Mouse (Mus musculus) midbrain, embryonic 16.5 days (tissue): Measurements from ENCODE around the gene Ccl24. TPM values are rescaled to one million over a fixed set of nuclear protein-coding genes. Genes with fewer than 3 reads are reported as not detected.

Source experiments
- ATAC-seq: fragments of 200-750 bp; cut with Nextera tagmentation; 2 replicates; pipeline ENCODE4 v1.8.0; 2017; ENCODE audit warnings: moderate TSS enrichment
- H3K27ac ChIP-seq: fragments of 300-500 bp; sonication (generic); 2 replicates; pipeline ENCODE4 v1.5.1; 2014; ENCODE audit warnings: mild to moderate bottlenecking, low read length, mixed read lengths
- H3K27me3 ChIP-seq: fragments of 300-500 bp; sonication (generic); 2 replicates; pipeline ENCODE4 v1.6.1; 2014; ENCODE audit warnings: low read depth, low read length, mixed read lengths; ENCODE audit not compliant: control insufficient read depth, insufficient read depth
- H3K36me3 ChIP-seq: fragments of 300-500 bp; sonication (generic); 2 replicates; pipeline ENCODE4 v1.6.1; 2014; ENCODE audit warnings: mild to moderate bottlenecking, low read length, moderate library complexity, mixed read lengths; ENCODE audit not compliant: control insufficient read depth, insufficient read depth
- H3K4me1 ChIP-seq: fragments of 300-500 bp; sonication (generic); 2 replicates; pipeline ENCODE4 v1.6.1; 2014; ENCODE audit warnings: mild to moderate bottlenecking, low read length, mixed read lengths; ENCODE audit not compliant: control insufficient read depth, insufficient read depth
- H3K4me2 ChIP-seq: fragments of 300-500 bp; sonication (generic); 2 replicates; pipeline ENCODE4 v1.6.1; 2014; ENCODE audit warnings: mild to moderate bottlenecking, low read length, mixed read lengths
- H3K4me3 ChIP-seq: fragments of 300-500 bp; sonication (generic); 2 replicates; pipeline ENCODE4 v1.5.1; 2014; ENCODE audit warnings: low read depth, mild to moderate bottlenecking, low read length, moderate library complexity, mixed read lengths
- H3K9ac ChIP-seq: fragments of 300-500 bp; sonication (generic); 2 replicates; pipeline ENCODE4 v1.6.1; 2014; ENCODE audit warnings: low read depth, low read length, mixed read lengths
- H3K9me3 ChIP-seq: fragments of 300-500 bp; sonication (generic); replicated peaks from 2 replicates; pipeline ENCODE4 v1.6.1; 2014; ENCODE audit warnings: mild to moderate bottlenecking, low read length, mixed read lengths; ENCODE audit not compliant: control insufficient read depth, poor library complexity, severe bottlenecking
- WGBS: fragments of 180-500 bp; shearing (Covaris S2); extraction: QIAGEN DNeasy Blood & Tissue Kit; methylation state at CpG from one replicate; pipeline ENCODE4 v1.1.7; 2014; 5-methylcytosine and 5-hydroxymethylcytosine counted together
- polyA plus RNA-seq: library from polyadenylated mRNA; unstranded; fragments of >200 nt; fragmentation: Nextera tagmentation; extraction: Ambion mirVana; gene quantifications from 2 replicates; pipeline ENCODE4 v1.2.1, GENCODE M21; 2015

The Ccl24 gene
- polyA plus RNA-seq, 1 experiment from 2014 or later = 1.2 TPM

DNA sequence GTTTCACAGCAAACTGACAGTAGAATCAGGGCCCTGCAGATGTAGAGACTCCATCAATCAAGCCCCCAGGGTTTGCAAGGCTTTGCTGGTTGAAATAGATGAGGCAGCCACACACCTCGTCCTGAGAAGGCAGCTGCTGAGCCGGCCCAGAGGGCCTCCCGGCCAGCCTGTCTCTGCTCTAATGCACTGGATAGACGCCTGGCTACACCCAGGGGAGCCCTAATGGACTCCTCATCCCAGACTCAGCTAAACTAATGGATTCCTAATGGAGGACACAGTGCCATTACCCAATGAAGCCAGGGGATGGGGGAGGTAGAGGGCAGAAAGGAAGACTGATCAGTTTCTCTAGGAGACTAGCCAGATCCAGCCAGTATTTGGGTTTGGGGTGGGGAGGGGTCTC is 15.8 kb downstream of the Ccl24 start:
- Histone ChIP-seq H3K4me2 (no peak overlapping the region), H3K9me3 (no peaks in the 10 kb centered on the region), H3K4me1 (no peaks in the 10 kb centered on the region), H3K27ac (no peak overlapping the region), H3K4me3 (no peak overlapping the region), H3K27me3 (no peaks in the 10 kb centered on the region), H3K36me3 (no peaks in the 10 kb centered on the region), H3K9ac (no peak overlapping the region)
- 36% methylated on average over 4 of the region's 4 CpGs for WGBS
- no peak for ATAC-seq

GRCm38 (mm10) chr5:135556259-135556658 is 16.6 kb downstream of the Ccl24 start:
- H3K36me3 ChIP-seq = no peaks in the 10 kb centered on the region
- no peak overlapping the region for H3K9ac ChIP-seq
- WGBS = 96% methylated on average over 3 of the region's 4 CpGs
- ATAC-seq = no peak
- no peak overlapping the region for H3K4me2 ChIP-seq
- H3K27ac ChIP-seq = no peak overlapping the region
- H3K4me1 ChIP-seq = no peaks in the 10 kb centered on the region
- H3K27me3 ChIP-seq = no peaks in the 10 kb centered on the region
- H3K4me3 ChIP-seq = no peak overlapping the region
- no peaks in the 10 kb centered on the region for H3K9me3 ChIP-seq

DNA sequence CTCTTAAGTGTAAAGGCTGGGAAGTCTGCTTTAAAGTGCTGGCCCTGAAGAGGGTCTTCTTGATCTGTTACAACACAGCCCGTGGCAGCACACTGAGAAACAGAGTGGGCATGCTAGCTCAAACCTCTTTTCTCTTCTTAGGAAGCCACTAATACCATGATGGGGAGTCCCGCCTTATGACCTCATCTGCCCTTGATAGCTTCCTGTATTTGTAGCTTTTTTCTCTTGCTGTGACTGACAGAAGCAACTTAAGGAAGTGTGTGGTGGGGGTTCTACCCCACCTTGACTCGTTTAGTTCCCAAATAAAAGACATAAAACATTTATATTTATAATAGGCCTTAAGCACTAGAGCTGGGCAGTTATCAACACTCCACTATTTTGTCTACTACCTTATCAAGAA is 21.3 kb downstream of the Ccl24 start:
- Histone ChIP-seq H3K36me3 (no peaks in the 10 kb centered on the region), H3K27ac (no peak overlapping the region), H3K4me3 (no peak overlapping the region), H3K9me3 (no peaks in the 10 kb centered on the region), H3K9ac (no peak overlapping the region), H3K4me2 (no peak overlapping the region), H3K27me3 (no peaks in the 10 kb centered on the region), H3K4me1 (no peaks in the 10 kb centered on the region)
- no peak for ATAC-seq
- WGBS = 78% methylated on average over 3 of the region's 3 CpGs

- Histone ChIP-seq H3K36me3 (no peaks in the 10 kb centered on the region), H3K4me1 (no peaks in the 10 kb centered on the region), H3K27ac (no peak overlapping the region), H3K4me2 (no peak overlapping the region), H3K9ac (no peak overlapping the region), H3K4me3 (no peak overlapping the region), H3K9me3 (no peaks in the 10 kb centered on the region), H3K27me3 (no peaks in the 10 kb centered on the region)
- WGBS = 27% methylated on average over 3 of the region's 3 CpGs
- ATAC-seq = no peak
Observed at GRCm38 (mm10) chr5:135550910-135551309, 21.9 kb downstream of the Ccl24 start.

DNA sequence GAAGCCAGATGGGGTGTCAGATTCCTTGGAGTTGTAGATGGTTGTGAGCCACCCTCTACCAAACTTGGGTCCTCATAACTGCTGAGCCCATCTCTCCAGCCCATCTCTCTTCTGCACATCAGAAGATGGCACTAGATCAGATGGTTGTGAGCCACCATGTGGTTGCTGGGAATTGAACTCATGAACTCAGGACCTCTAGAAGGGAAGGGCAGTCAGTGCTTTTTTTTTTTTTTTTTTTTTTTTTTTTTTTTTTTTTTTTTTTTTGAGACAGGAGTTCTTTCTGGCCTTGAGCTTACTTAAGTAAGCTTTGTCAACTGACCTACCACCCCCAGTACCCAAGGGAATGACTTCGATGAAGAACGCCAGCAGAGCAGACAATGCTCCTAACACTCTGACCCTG is 24.9 kb downstream of the Ccl24 start:
- Histone ChIP-seq H3K4me2 (no peak overlapping the region), H3K27me3 (no peaks in the 10 kb centered on the region), H3K4me3 (no peak overlapping the region), H3K9ac (no peak overlapping the region), H3K36me3 (no peaks in the 10 kb centered on the region), H3K4me1 (peaks cover 7% of the 10 kb centered on the region), H3K27ac (no peak overlapping the region), H3K9me3 (no peaks in the 10 kb centered on the region)
- 93% methylated on average over 2 of the region's 2 CpGs for WGBS
- no peak for ATAC-seq

GRCm38 (mm10) chr5:135544865-135545797 is 27.7 kb downstream of the Ccl24 start, which contains the start of gene Hip1:
TSS of gene Hip1 (minus strand) at chr5:135545120.
- H3K9ac ChIP-seq = peak within 1 kb of the TSS; percentile 80
- no peaks in the 10 kb centered on the region for H3K9me3 ChIP-seq
- H3K4me2 ChIP-seq = peak within 1 kb of the TSS; percentile 98
- H3K27ac ChIP-seq = peak within 1 kb of the TSS; percentile 47; the same call in 1 of the 2 replicates
- no peaks in the 10 kb centered on the region for H3K27me3 ChIP-seq
- peak within 1 kb of the TSS; percentile 78 for H3K4me3 ChIP-seq
- H3K36me3 ChIP-seq = no peaks in the 10 kb centered on the region
- H3K4me1 ChIP-seq = peaks cover 7% of the 10 kb centered on the region
- ATAC-seq = peak; percentile 100
- under 1% methylated on average over 46 of the region's 46 CpGs for WGBS

- WGBS = 3% methylated on average over 15 of the region's 15 CpGs
- Histone ChIP-seq H3K9ac (peak overlapping the region; percentile 80), H3K27me3 (no peaks in the 10 kb centered on the region), H3K27ac (no peak overlapping the region), H3K4me1 (peaks cover 7% of the 10 kb centered on the region), H3K9me3 (no peaks in the 10 kb centered on the region), H3K4me2 (peak overlapping the region; percentile 98), H3K36me3 (no peaks in the 10 kb centered on the region), H3K4me3 (peak overlapping the region; percentile 78)
- ATAC-seq = no peak
Observed at GRCm38 (mm10) chr5:135544032-135544558, 28.8 kb downstream of the Ccl24 start.

- no peaks in the 10 kb centered on the region for H3K36me3 ChIP-seq
- no peak overlapping the region for H3K4me2 ChIP-seq
- H3K27me3 ChIP-seq = no peaks in the 10 kb centered on the region
- no peaks in the 10 kb centered on the region for H3K9me3 ChIP-seq
- no peak overlapping the region for H3K4me3 ChIP-seq
- no peak overlapping the region for H3K27ac ChIP-seq
- WGBS = 88% methylated on average over 10 of the region's 10 CpGs
- H3K9ac ChIP-seq = no peak overlapping the region
- ATAC-seq = no peak
- no peaks in the 10 kb centered on the region for H3K4me1 ChIP-seq
Observed at GRCm38 (mm10) chr5:135537794-135538214, 35.0 kb downstream of the Ccl24 start.

DNA sequence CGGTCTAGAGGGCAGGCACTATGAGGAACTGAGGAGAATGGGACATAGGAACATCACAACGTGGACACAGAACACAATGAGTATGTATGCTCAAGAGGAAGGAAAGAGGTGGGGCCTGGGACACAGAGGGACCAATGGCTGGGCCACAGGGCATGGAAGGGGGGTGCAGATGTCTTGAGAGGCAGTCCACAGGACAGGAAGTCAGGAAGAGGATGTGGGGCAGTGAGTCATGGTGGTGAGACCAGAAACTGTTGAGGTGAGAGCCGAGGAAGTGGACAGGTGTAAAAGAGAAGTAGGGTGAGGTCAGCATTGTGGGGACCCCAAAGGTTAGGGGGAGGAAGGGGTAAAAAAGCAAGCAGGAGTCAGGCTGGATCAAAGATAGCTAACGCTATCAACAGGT is 35.5 kb downstream of the Ccl24 start:
- H3K4me1 ChIP-seq = no peaks in the 10 kb centered on the region
- no peak overlapping the region for H3K4me3 ChIP-seq
- no peaks in the 10 kb centered on the region for H3K27me3 ChIP-seq
- H3K36me3 ChIP-seq = no peaks in the 10 kb centered on the region
- no peak overlapping the region for H3K9ac ChIP-seq
- ATAC-seq = no peak
- H3K9me3 ChIP-seq = no peaks in the 10 kb centered on the region
- no peak overlapping the region for H3K27ac ChIP-seq
- 83% methylated on average over 4 of the region's 4 CpGs for WGBS
- no peak overlapping the region for H3K4me2 ChIP-seq
